Mouse (Mus musculus) spleen, adult 2 months (tissue): ENCODE data around the gene Etfbkmt. TPM values are rescaled to one million over a fixed set of nuclear protein-coding genes. Genes with fewer than 3 reads are reported as not detected.

Source experiments
- DNase-seq, 2 experiments: peaks; one replicate each; pipeline versions ENCODE4 v3.0.0 to v3.0.0-alpha.2; 2012 to 2021; ENCODE audit warnings: low spot score in 2 of 2, low read depth in 1 of 2
- H3K27ac ChIP-seq: fragments of 200-500 bp; 2 replicates; pipeline ENCODE4 v1.5.1; 2012; ENCODE audit warnings: low read length, inconsistent platforms; ENCODE audit not compliant: insufficient read depth
- H3K27me3 ChIP-seq: fragments of 200-500 bp; 2 replicates; pipeline ENCODE4 v1.6.1; 2012; ENCODE audit warnings: mild to moderate bottlenecking, moderate library complexity, low read length, inconsistent platforms; ENCODE audit not compliant: control insufficient read depth, insufficient read depth
- H3K36me3 ChIP-seq: fragments of 200-500 bp; 2 replicates; pipeline ENCODE4 v1.6.1; 2012; ENCODE audit warnings: mild to moderate bottlenecking, low read length, inconsistent platforms; ENCODE audit not compliant: control insufficient read depth, insufficient read depth
- H3K4me1 ChIP-seq: fragments of 200-500 bp; 2 replicates; pipeline ENCODE4 v1.6.1; 2011; ENCODE audit warnings: inconsistent platforms; ENCODE audit not compliant: control insufficient read depth, insufficient read depth, insufficient read length
- H3K4me3 ChIP-seq: fragments of 200-500 bp; 2 replicates; pipeline ENCODE4 v1.5.1; 2011; ENCODE audit warnings: mild to moderate bottlenecking, inconsistent platforms; ENCODE audit not compliant: insufficient read depth, insufficient read length; ENCODE audit errors: extremely low read depth
- CTCF ChIP-seq: fragments of 200-500 bp; IDR thresholded peaks from 2 replicates; pipeline ENCODE4 v1.5.1; 2011; ENCODE audit warnings: mild to moderate bottlenecking, inconsistent platforms; ENCODE audit not compliant: insufficient read depth, insufficient read length, insufficient replicate concordance; ENCODE audit errors: extremely low read depth
- POLR2A ChIP-seq: fragments of 200-500 bp; IDR thresholded peaks from 2 replicates; pipeline ENCODE4 v1.6.1; 2011; ENCODE audit warnings: low read depth, low read length, inconsistent platforms
- WGBS: fragments of 180-500 bp; shearing (Covaris S2); methylation state at CpG from one replicate; pipeline ENCODE4 v1.1.7; 2018; 5-methylcytosine and 5-hydroxymethylcytosine counted together
- polyA plus RNA-seq: library from polyadenylated mRNA; depleted of rRNA; stranded (reverse); fragments of >200 nt; gene quantifications from 2 replicates; pipeline ENCODE4 v1.2.3, GENCODE M21; 2012

Gene Etfbkmt
- polyA plus RNA-seq, 1 experiment, result 4.5 TPM

- H3K4me3 ChIP-seq, result no peak overlapping the region
- peaks cover 4% of the 10 kb centered on the region for H3K4me1 ChIP-seq
- no peak for DNase-seq
- no peak for TF ChIP-seq POLR2A
- no peak for TF ChIP-seq CTCF
- no peak overlapping the region for H3K27ac ChIP-seq
- no peaks in the 10 kb centered on the region for H3K36me3 ChIP-seq
- H3K27me3 ChIP-seq, result no peaks in the 10 kb centered on the region
Measured at GRCm38 (mm10) chr6:149098993-149099392, 40.7 kb upstream of the Etfbkmt start.

DNA sequence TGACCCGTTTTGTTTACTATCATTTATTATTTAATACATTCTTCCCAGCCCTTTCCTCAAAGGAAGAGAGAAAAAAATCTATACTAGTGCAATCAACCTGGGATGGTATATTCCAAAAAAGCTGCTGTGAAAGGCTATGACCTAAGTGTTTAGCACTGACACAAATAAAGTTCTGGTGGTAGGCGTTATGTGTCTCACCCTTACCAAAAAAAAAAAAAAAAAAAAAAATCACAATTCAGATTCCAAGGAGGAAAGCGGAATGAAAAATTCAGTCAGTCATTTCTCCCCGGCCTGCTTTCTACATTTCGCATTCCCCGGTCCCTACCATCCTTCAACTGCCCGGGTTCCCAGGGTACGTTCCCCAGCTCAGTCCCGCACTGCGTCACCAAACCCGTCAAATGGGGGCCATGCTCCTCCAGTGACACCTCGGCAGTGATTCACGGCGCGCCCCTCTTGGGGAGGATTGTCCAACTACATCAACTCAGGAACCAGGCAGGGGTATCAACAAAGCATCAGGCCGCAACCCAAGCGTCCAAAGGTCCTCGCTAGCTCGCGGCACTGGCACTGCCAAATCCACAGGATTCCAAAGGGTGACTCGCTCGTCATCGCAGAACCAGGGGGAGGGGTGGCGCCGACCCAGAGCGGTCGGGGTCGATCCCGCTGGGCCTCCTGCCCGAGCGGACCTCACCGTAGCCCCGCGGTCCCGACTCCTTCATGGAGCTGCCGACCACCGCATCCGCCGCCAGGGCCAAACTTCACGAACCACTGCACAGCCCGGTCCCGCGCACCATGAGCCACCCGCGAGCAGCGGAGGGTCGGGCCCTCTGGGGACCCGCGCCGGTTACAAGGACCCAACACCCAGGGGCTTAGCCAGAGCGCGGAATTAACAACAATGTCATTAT lies 39.2 kb upstream of the Etfbkmt start:
- DNase-seq, result peak; percentile 8 to 46
- 9% methylated on average over 52 of the region's 52 CpGs for WGBS
- Histone ChIP-seq H3K4me1 (peaks cover 2% of the 10 kb centered on the region), H3K27me3 (no peaks in the 10 kb centered on the region), H3K4me3 (peak overlapping the region; percentile 82), H3K36me3 (no peaks in the 10 kb centered on the region), H3K27ac (peak overlapping the region; percentile 74)
- TF ChIP-seq CTCF (no peak), POLR2A (no peak)

GRCm38 (mm10) chr6:149101076-149101942 lies 38.3 kb upstream of the Etfbkmt start, which contains the start of gene Dennd5b:
Gene Dennd5b (minus strand): TSS chr6:149101680.
- TF ChIP-seq POLR2A (no peak), CTCF (no peak)
- Histone ChIP-seq H3K36me3 (no peaks in the 10 kb centered on the region), H3K27ac (peak within 1 kb of the TSS; percentile 74), H3K27me3 (no peaks in the 10 kb centered on the region), H3K4me1 (peaks cover 2% of the 10 kb centered on the region), H3K4me3 (peak within 1 kb of the TSS; percentile 82)
- WGBS, result under 1% methylated on average over 123 of the region's 124 CpGs
- peak; percentile 23 to 73 for DNase-seq

DNA sequence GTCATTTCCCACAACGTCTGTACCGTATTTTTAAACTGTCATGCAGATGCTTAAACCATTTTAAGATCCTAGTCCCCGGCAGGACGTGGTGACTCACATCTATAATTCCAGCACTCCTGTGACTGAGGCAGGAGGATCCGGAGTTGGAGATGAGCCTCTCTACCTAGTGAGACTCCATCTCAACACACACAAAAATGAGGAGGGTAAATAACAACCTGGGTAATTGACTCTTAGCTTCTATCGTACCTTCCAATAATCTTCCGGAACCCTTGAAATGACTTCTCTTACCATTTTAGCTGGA lies 37.8 kb upstream of the Etfbkmt start:
- Histone ChIP-seq H3K4me3 (peak overlapping the region; percentile 82; the same call in 1 of the 2 replicates), H3K27ac (no peak overlapping the region), H3K4me1 (peaks cover 2% of the 10 kb centered on the region), H3K36me3 (no peaks in the 10 kb centered on the region), H3K27me3 (no peaks in the 10 kb centered on the region; the same call in 1 of the 2 replicates)
- WGBS, result 20% methylated on average over 7 of the region's 7 CpGs
- no peak for DNase-seq
- TF ChIP-seq CTCF (no peak), POLR2A (no peak)

- Histone ChIP-seq H3K27me3 (no peaks in the 10 kb centered on the region; the same call in 1 of the 2 replicates), H3K27ac (no peak overlapping the region), H3K4me3 (no peak overlapping the region), H3K4me1 (no peaks in the 10 kb centered on the region; the same call in none of the 2 replicates), H3K36me3 (no peaks in the 10 kb centered on the region)
- WGBS, result 90% methylated on average over 1 of the region's 1 CpGs
- TF ChIP-seq CTCF (no peak), POLR2A (no peak)
- DNase-seq, result no peak
Measured at GRCm38 (mm10) chr6:149103451-149103850, 36.2 kb upstream of the Etfbkmt start.

DNA sequence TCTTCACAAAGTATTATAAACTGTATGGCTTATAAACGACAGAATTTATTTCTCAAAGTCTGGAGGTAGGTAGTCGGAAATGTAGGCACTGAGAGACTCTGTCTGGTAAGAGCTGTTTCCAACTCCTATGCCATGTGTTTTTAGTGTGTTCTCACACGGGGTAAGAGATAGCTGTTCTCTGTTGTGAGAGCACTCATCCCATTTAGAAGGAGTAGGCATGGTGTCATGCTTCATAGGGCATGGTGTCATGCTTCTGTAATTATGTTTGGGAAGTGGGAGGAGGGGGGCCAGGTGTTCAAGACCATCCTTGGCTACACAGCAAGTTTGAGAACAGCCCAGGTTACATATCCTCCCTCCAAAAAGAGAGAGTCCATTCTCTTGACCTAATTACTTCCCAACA lies 32.0 kb upstream of the Etfbkmt start:
- Histone ChIP-seq H3K36me3 (no peaks in the 10 kb centered on the region), H3K27ac (no peak overlapping the region), H3K4me1 (no peaks in the 10 kb centered on the region), H3K27me3 (no peaks in the 10 kb centered on the region; the same call in 1 of the 2 replicates), H3K4me3 (no peak overlapping the region)
- TF ChIP-seq CTCF (no peak), POLR2A (no peak)
- WGBS, result 69% methylated on average over 3 of the region's 3 CpGs
- DNase-seq, result no peak
